Mouse (Mus musculus): ENCODE measurements at regions not wholly inside any gene's neighbourhood (a gene's known extent, or its start where the extent isn't known, plus 50 kb on each side); places are given as distances from the start of the nearest gene placed in this dataset.

DNA sequence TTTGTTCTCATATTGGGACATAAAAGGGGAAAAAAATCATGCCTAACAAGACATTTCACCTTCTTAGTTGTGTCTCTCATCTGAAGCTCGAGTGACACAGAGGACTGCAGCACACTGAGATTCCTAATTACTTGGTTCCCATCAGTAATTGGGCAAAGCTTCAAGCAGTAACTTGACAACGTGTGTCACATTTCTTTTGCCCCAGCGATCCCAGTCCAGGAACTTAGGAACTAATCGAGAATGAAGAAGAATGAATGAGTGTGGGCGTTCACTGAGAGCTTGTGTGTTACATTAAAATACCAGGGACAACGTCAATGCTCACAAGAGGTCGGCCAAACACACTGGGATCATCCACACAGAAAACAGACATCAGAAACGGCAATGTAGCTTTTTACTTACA, 131.9 kb upstream of the Klf7 start:
- TF ChIP-seq GATA1 (IDR thresholded peaks at IDR 0.05; ENCODE audit: borderline replicate concordance, low read length) (no peak), FLI1 (IDR thresholded peaks at IDR 0.05; ENCODE audit: low read length) (no peak)
